Mouse (Mus musculus) CH12.LX (cell line): ENCODE data around the gene Lama2. TPM values are rescaled to one million over a fixed set of nuclear protein-coding genes. Genes with fewer than 3 reads are reported as not detected.

Experiments used
- DNase-seq: peaks from one replicate; pipeline ENCODE4 v3.0.0-alpha.2; 2013; ENCODE audit errors: extremely low read depth
- H3K27ac ChIP-seq: 2 replicates; pipeline ENCODE4 v1.5.1; 2012; ENCODE audit warnings: low read depth, mild to moderate bottlenecking, control low read depth, moderate library complexity; ENCODE audit not compliant: insufficient read depth
- H3K27me3 ChIP-seq: replicated peaks from 2 replicates; pipeline ENCODE3; 2012; ENCODE audit warnings: inconsistent platforms
- H3K36me3 ChIP-seq, 2 experiments: replicated peaks in 1 of 2; 2 replicates each; pipeline versions ENCODE3 to v1.6.1; 2012; ENCODE audit warnings: inconsistent platforms in 1 of 2, low read length in 1 of 2, mild to moderate bottlenecking in 1 of 2, mixed read lengths in 1 of 2, moderate library complexity in 1 of 2; ENCODE audit not compliant: control insufficient read depth in 1 of 2, insufficient read depth in 1 of 2
- H3K4me1 ChIP-seq, 2 experiments: 2 replicates each; pipeline ENCODE4 v1.6.1; 2012; ENCODE audit warnings: inconsistent platforms in 1 of 2, moderate library complexity in 1 of 2; ENCODE audit not compliant: insufficient read depth in 2 of 2, control insufficient read depth in 1 of 2
- H3K4me2 ChIP-seq: 2 replicates; pipeline ENCODE4 v1.6.1; 2012; ENCODE audit warnings: low read depth, mild to moderate bottlenecking, control low read depth; ENCODE audit not compliant: poor library complexity, insufficient read depth, severe bottlenecking
- H3K4me3 ChIP-seq, 3 experiments: fragments of 150-350 bp in 1 of 3; sonication (generic) in 1 of 3; replicated peaks in 1 of 3; 2 replicates each; pipeline versions ENCODE3 to v1.5.1; 2011 to 2012; ENCODE audit warnings: low read depth in 2 of 3, low read length in 2 of 3, mild to moderate bottlenecking in 2 of 3, moderate library complexity in 2 of 3, control low read depth in 1 of 3, improper control_type of control experiment in 1 of 3, inconsistent platforms in 1 of 3, mixed read lengths in 1 of 3; ENCODE audit not compliant: poor library complexity in 1 of 3
- H3K79me2 ChIP-seq: replicated peaks from 2 replicates; pipeline ENCODE4 v1.6.1; 2012; ENCODE audit warnings: mild to moderate bottlenecking, moderate library complexity; ENCODE audit not compliant: control insufficient read depth, poor library complexity, insufficient read depth, severe bottlenecking; ENCODE audit errors: extremely low read depth
- H3K9ac ChIP-seq: 2 replicates; pipeline ENCODE4 v1.6.1; 2012; ENCODE audit warnings: low read depth, mild to moderate bottlenecking, control low read depth, moderate library complexity; ENCODE audit not compliant: insufficient read depth
- H3K9me3 ChIP-seq: replicated peaks from 2 replicates; pipeline ENCODE3; 2012; ENCODE audit warnings: low read length, inconsistent platforms, mixed read lengths
- CTCF ChIP-seq, 2 experiments: IDR thresholded peaks in 1 of 2; conservative IDR thresholded peaks in 1 of 2; 2 replicates each; pipeline ENCODE4 v1.5.1; 2011 to 2012; ENCODE audit warnings: low read depth in 2 of 2, low read length in 2 of 2, improper control_type of control experiment in 1 of 2, inconsistent platforms in 1 of 2, mild to moderate bottlenecking in 1 of 2, moderate library complexity in 1 of 2
- E2F4 ChIP-seq: IDR thresholded peaks from 2 replicates; pipeline ENCODE4 v1.6.1; 2011; ENCODE audit warnings: low read depth, low read length, improper control_type of control experiment; ENCODE audit not compliant: insufficient replicate concordance
- ELF1 ChIP-seq: IDR thresholded peaks from 2 replicates; pipeline ENCODE4 v1.6.1; 2014; ENCODE audit warnings: low read depth, mild to moderate bottlenecking, inconsistent platforms, low read length, improper control_type of control experiment
- EP300 ChIP-seq: IDR thresholded peaks from 2 replicates; pipeline ENCODE4 v1.6.1; 2011; ENCODE audit warnings: low read length, improper control_type of control experiment
- ETS1 ChIP-seq: conservative IDR thresholded peaks from 2 replicates; pipeline ENCODE4 v1.6.1; 2012; ENCODE audit warnings: low read depth, mild to moderate bottlenecking, inconsistent platforms, low read length, improper control_type of control experiment, moderate library complexity
- GABPA ChIP-seq: IDR thresholded peaks from 2 replicates; pipeline ENCODE4 v1.6.1; 2012; ENCODE audit warnings: low read depth, low read length, improper control_type of control experiment, inconsistent platforms; ENCODE audit not compliant: insufficient replicate concordance
- IRF4 ChIP-seq: IDR thresholded peaks from 2 replicates; pipeline ENCODE4 v1.6.1; 2014; ENCODE audit warnings: low read depth, mild to moderate bottlenecking, inconsistent platforms, low read length, improper control_type of control experiment
- JUN ChIP-seq: IDR thresholded peaks from 2 replicates; pipeline ENCODE4 v1.6.1; 2011; ENCODE audit warnings: low read depth, mild to moderate bottlenecking, low read length, improper control_type of control experiment, moderate library complexity; ENCODE audit not compliant: insufficient read depth
- KAT2A ChIP-seq: IDR thresholded peaks from 2 replicates; pipeline ENCODE4 v1.6.1; 2012; ENCODE audit warnings: low read length, improper control_type of control experiment, inconsistent platforms; ENCODE audit not compliant: insufficient replicate concordance
- MAFK ChIP-seq: IDR thresholded peaks from 2 replicates; pipeline ENCODE4 v1.6.1; 2011; ENCODE audit warnings: low read length, improper control_type of control experiment; ENCODE audit not compliant: insufficient replicate concordance
- MEF2A ChIP-seq: IDR thresholded peaks from 2 replicates; pipeline ENCODE4 v1.6.1; 2014; ENCODE audit warnings: low read depth, mild to moderate bottlenecking, inconsistent platforms, low read length, improper control_type of control experiment, borderline replicate concordance
- MYC ChIP-seq: IDR thresholded peaks from 2 replicates; pipeline ENCODE4 v1.6.1; 2011; ENCODE audit warnings: low read depth, mild to moderate bottlenecking, improper control_type of control experiment, low read length
- NELFE ChIP-seq: IDR thresholded peaks from 2 replicates; pipeline ENCODE4 v1.6.1; 2011; ENCODE audit warnings: low read depth, low read length, improper control_type of control experiment
- RAD21 ChIP-seq: IDR thresholded peaks from 2 replicates; pipeline ENCODE4 v1.6.1; 2011; ENCODE audit warnings: low read depth, mild to moderate bottlenecking, low read length, improper control_type of control experiment, moderate library complexity
- RCOR1 ChIP-seq: conservative IDR thresholded peaks from 2 replicates; pipeline ENCODE4 v1.6.1; 2012; ENCODE audit warnings: low read depth, mild to moderate bottlenecking, inconsistent platforms, low read length, improper control_type of control experiment
- SIN3A ChIP-seq: IDR thresholded peaks from 2 replicates; pipeline ENCODE4 v1.6.1; 2012; ENCODE audit warnings: low read length, improper control_type of control experiment, inconsistent platforms
- SMC3 ChIP-seq: IDR thresholded peaks from 2 replicates; pipeline ENCODE4 v1.6.1; 2011; ENCODE audit warnings: low read depth, low read length, improper control_type of control experiment
- TBP ChIP-seq: conservative IDR thresholded peaks from 2 replicates; pipeline ENCODE4 v1.6.1; 2011; ENCODE audit warnings: low read depth, low read length, improper control_type of control experiment
- UBTF ChIP-seq: IDR thresholded peaks from 2 replicates; pipeline ENCODE4 v1.6.1; 2012; ENCODE audit warnings: low read depth, mild to moderate bottlenecking, inconsistent platforms, low read length, improper control_type of control experiment, moderate library complexity
- USF2 ChIP-seq: conservative IDR thresholded peaks from 2 replicates; pipeline ENCODE4 v1.6.1; 2011; ENCODE audit warnings: low read depth, low read length, improper control_type of control experiment
- ZC3H11A ChIP-seq: IDR thresholded peaks from 2 replicates; pipeline ENCODE4 v1.6.1; 2012; ENCODE audit warnings: low read depth, mild to moderate bottlenecking, inconsistent platforms, low read length, improper control_type of control experiment
- ZKSCAN1 ChIP-seq: IDR thresholded peaks from 2 replicates; pipeline ENCODE4 v1.6.1; 2012; ENCODE audit warnings: low read depth, inconsistent platforms, low read length, improper control_type of control experiment, borderline replicate concordance
- ZNF384 ChIP-seq: IDR thresholded peaks from 2 replicates; pipeline ENCODE4 v1.6.1; 2012; ENCODE audit warnings: low read depth, low read length, improper control_type of control experiment, inconsistent platforms
- dilution Hi-C: fragments of 300-500 bp; cut with MboI; formaldehyde crosslinking; loops from 2 replicates; pipeline ENCODE4 v1.14.3; 2020; ENCODE audit warnings: low sequenced_read_pairs; ENCODE audit not compliant: extremely low pct_unique_long_range_greater_than_20kb, extremely low pct_ligation_motif_present
- in situ Hi-C: fragments of 300-500 bp; cut with MboI; formaldehyde crosslinking; loops from 3 replicates; pipeline ENCODE4 v1.14.3; 2019; ENCODE audit warnings: low sequenced_read_pairs, low pct_ligation_motif_present, low pct_unique_long_range_greater_than_20kb, mixed read lengths
- polyA plus RNA-seq: library from polyadenylated mRNA; unstranded; fragments of >175 nt; gene quantifications from 2 replicates; pipeline ENCODE4 v1.2.1, GENCODE M21; 2012; ENCODE audit warnings: low read depth; ENCODE audit not compliant: insufficient read length
- total RNA-seq, 2 experiments: library from RNA; depleted of rRNA; stranded (reverse); fragments of 300-350 nt in 1 of 2; fragments of >200 nt in 1 of 2; gene quantifications; 2 replicates each; pipeline ENCODE4 v1.2.3; 2012 to 2014

Gene Lama2
- total and polyA plus RNA-seq, 3 experiments = not detected

DNA sequence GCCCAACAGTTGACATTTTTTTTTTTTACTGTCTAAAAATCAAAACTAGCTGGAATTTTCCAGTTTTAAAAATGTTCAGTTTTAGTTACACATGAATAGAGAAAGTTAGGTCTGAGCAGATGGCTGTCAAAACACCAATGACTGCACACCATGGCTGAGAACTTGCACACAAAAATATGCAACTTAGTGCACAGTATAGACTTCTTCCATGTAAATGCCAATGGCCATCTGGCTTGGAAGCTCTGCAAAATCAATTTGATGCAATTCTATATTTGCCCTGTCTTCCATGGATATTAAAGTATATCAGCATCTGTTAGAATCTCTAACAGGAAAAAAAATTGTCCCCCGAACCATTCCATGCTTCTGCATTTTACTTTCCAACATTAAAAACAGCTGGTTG is 135.5 kb downstream of the Lama2 start:
- dilution Hi-C loops = no loop called here

DNA sequence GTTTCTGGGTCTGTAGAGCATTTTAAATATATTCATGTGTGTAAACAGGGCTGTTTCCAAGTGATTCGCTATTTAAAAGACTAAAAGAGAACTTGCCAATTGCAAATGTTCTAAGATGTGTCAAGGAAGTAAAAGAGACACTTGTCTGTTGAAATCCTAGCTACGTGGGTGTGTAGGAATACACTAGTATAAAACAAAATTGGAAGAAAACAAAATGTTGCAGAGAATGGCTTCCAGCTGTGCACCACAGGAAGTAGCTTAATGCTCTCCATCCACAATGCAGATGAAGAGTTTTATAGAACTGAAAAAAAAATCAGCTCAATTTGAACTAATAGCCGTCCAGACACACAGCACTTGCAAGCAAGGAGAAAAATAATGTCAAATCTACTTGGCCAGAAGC is 144.0 kb downstream of the Lama2 start:
- dilution Hi-C loops (no loop called here), in situ Hi-C loops (no loop called here)
- DNase-seq = no peak
- Histone ChIP-seq H3K4me1 (no peaks in the 10 kb centered on the region), H3K9me3 (no peaks in the 10 kb centered on the region), H3K79me2 (no peaks in the 10 kb centered on the region), H3K27ac (no peak overlapping the region), H3K4me2 (no peak overlapping the region), H3K4me3 (no peak overlapping the region), H3K27me3 (no peaks in the 10 kb centered on the region), H3K36me3 (no peaks in the 10 kb centered on the region), H3K9ac (no peak overlapping the region)
- TF ChIP-seq JUN = no peak
- TF ChIP-seq E2F4 = no peak
- no peak for TF ChIP-seq MYC
- TF ChIP-seq ZNF384 = no peak
- TF ChIP-seq TBP = no peak
- TF ChIP-seq ZKSCAN1 = no peak
- TF ChIP-seq CTCF (conservative IDR thresholded peaks at IDR 0.05 in 1 of 2, IDR thresholded peaks at IDR 0.05 in 1 of 2; ENCODE audit: low read depth in 2 of 2, low read length in 2 of 2) = no peak

More for the DNA sequence above, 135.5 kb downstream of the Lama2 start:
- Histone ChIP-seq H3K9ac (no peak overlapping the region), H3K36me3 (no peaks in the 10 kb centered on the region), H3K9me3 (no peaks in the 10 kb centered on the region), H3K4me1 (no peaks in the 10 kb centered on the region), H3K79me2 (no peaks in the 10 kb centered on the region), H3K27me3 (no peaks in the 10 kb centered on the region), H3K27ac (no peak overlapping the region), H3K4me3 (no peak overlapping the region), H3K4me2 (no peak overlapping the region)
- in situ Hi-C loops = no loop called here
- no peak for TF ChIP-seq GABPA
- TF ChIP-seq ZC3H11A = no peak
- no peak for TF ChIP-seq ETS1
- TF ChIP-seq SMC3 = no peak
- TF ChIP-seq EP300 = no peak
- TF ChIP-seq IRF4 = no peak
- TF ChIP-seq USF2 = no peak
- TF ChIP-seq KAT2A = no peak
- no peak for TF ChIP-seq RAD21
- TF ChIP-seq JUN = no peak
- no peak for TF ChIP-seq UBTF
- no peak for TF ChIP-seq RCOR1
- no peak for TF ChIP-seq ELF1
- TF ChIP-seq TBP = no peak
- TF ChIP-seq NELFE = no peak
- no peak for TF ChIP-seq SIN3A
- no peak for TF ChIP-seq MAFK
- TF ChIP-seq MEF2A = no peak
- DNase-seq = no peak
